Mouse (Mus musculus): ENCODE measurements at regions not wholly inside any gene's neighbourhood (a gene's known extent, or its start where the extent isn't known, plus 50 kb on each side); places are given as distances from the start of the nearest gene placed in this dataset.

- TF ChIP-seq CTCF (conservative IDR thresholded peaks at IDR 0.05; ENCODE audit: insufficient read depth, insufficient read length, low read depth, low read length) (no peak), POLR2A (IDR thresholded peaks at IDR 0.05; ENCODE audit: low read depth, low read length) (no peak)
These were observed 405.3 kb upstream of the Meis1 start for GRCm38 (mm10) chr11:19423841-19424815.

All from kidney, adult 2 months (tissue).